In genomic region chr8:55002398-55002797, GRCm38 (mm10) we compare ENCODE assay signal across 18 mouse cellular contexts. TPM values are rescaled to one million over a fixed set of nuclear protein-coding genes. Genes with fewer than 3 reads are reported as not detected.
"Had no signal": no experiment of that assay in that cellular context is flagged by ENCODE, and none has a peak within 500 bp of the region (broad histone marks: within the 10 kb centered on the region; RNA-seq: fewer than 3 reads in every experiment).

No protein-coding gene starts in this region.

- H3K4me3 ChIP-seq: left cerebral cortex, adult 2 months; liver, embryonic 13.5 days; stomach, embryonic 15.5 days had no signal

- H3K36me3 ChIP-seq: liver, embryonic 13.5 days; stomach, embryonic 15.5 days had no signal

- H3K27ac ChIP-seq: left cerebral cortex, adult 2 months; liver, embryonic 13.5 days; stomach, embryonic 15.5 days had no signal

- DNase-seq: kidney, adult 9 months; kidney, postnatal 14 days; kidney, postnatal 4 days; layer of hippocampus, postnatal 36 days; liver, embryonic 13.5 days; lung, adult 2 months; lung, postnatal 14 days; lung, postnatal 4 days; midbrain, embryonic 14.5 days; retina, postnatal 1 day; right cerebral cortex, postnatal 25 days; spleen, adult 18-20 months; thymus, postnatal 25 days had no signal

- H3K9me3 ChIP-seq: liver, embryonic 13.5 days; stomach, embryonic 15.5 days had no signal

- H3K4me2 ChIP-seq: liver, embryonic 13.5 days; midbrain, embryonic 11.5 days; stomach, embryonic 15.5 days had no signal

- H3K4me1 ChIP-seq: liver, embryonic 13.5 days; stomach, embryonic 15.5 days had no signal

- H3K9ac ChIP-seq: liver, embryonic 13.5 days; stomach, embryonic 15.5 days had no signal

- H3K27me3 ChIP-seq: liver, embryonic 13.5 days; stomach, embryonic 15.5 days had no signal

RNA-seq across cellular contexts. Expression of gene Gpm6a, which starts 47.8 kb away (rescaled TPM):
- total RNA-seq: megakaryocyte progenitor cell, adult 5-6 weeks; megakaryocyte-erythroid progenitor cell, adult 5-6 weeks had no signal
